Mouse (Mus musculus): ENCODE measurements around the gene Mettl7a1. TPM values are rescaled to one million over a fixed set of nuclear protein-coding genes. Genes with fewer than 3 reads are reported as not detected.
"Not testable (repeated sequence)": the region's sequence is repeated elsewhere in the genome, so short reads cannot be mapped to it uniquely, and the experiment has no call there.

Gene Mettl7a1
- polyA plus RNA-seq (2012; rRNA removed) (19.1 and 22.9 TPM in 2 replicates), polyA plus RNA-seq (2014; fragmentation: Nextera tagmentation; extraction: Ambion mirVana) (4.0 and 4.7 TPM in 2 replicates)

DNA sequence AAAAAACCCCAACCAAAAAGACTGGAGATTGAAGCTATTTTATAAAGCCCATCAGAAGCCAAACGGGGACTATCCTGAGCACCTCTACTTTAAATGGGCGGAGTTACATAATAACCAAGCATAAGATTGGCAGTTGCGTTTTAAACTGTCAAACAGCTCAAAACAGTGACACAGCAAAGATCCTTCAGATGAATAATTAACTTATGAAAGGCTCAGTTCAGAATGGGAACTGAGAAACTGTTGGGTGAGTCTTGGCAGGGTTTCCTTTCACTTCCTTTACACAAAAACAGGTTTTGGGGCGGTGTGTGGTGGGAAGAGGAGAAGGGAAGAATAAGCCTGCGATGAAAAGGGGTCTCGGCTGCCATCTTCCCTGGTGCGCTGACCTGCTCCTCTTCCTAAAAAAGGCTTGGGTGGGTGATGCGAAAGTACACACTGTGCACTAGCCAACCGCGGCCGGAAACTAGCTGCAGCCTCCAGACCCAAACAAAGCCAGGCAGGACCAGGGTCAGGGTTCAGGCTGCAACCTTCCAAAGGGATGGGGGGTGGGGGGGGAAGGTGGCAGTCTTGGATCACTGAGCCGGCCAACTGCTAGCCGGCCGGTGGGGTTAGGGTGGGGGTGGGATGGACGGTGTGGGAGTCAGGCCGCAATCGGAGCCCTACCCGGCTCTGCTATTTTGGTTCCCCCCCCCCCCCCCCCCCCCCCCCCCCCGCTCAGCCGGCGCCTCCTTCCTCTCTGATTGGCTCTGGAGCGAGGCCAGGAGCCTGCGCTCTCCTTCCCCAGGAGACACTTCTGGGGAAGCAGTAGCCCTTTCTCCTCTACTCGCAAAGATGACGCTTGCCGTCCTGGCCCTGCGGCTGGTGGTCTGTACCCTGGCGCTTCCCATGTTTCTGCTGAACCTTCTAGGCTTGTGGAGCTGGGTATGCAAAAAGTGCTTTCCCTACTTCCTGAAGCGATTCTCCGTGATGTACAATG lies at the start of gene Mettl7a1:
Mettl7a1 (plus strand) TSS at position 122 of the 973 bp plus-strand sequence.
- H3K4me1 ChIP-seq (replicated peaks; ENCODE audit: control insufficient read depth in 2 of 2, insufficient read depth in 2 of 2, low read length in 1 of 2), result peaks cover 13 to 26% of the 10 kb centered on the region in 2 experiments

DNA sequence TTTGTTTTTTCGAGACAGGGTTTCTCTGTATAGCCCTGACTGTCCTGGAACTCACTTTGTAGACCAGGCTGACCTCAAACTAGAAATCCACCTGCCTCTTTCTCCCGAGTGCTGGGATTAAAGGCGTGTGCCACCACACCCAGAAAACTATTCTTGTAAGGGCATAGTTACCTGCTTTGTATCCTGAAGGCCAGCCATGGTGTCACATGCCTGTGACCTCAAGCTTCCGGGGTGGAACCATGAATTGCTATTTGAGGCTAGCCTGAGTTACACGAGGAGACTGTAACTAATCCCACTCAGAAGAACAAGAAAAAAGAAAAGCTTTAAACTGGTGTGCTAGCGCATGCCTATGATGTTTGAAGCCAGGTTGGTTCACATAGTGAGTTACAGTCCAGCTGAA lies 47.6 kb upstream of the Mettl7a1 start:
- WGBS (ENCODE audit: insufficient replicate concordance), result 77% methylated on average over 6 of the region's 6 CpGs
- H3K4me2 ChIP-seq (ENCODE audit: low read depth), result no peak overlapping the region
- no peak overlapping the region for H3K4me3 ChIP-seq (ENCODE audit: insufficient read depth in 1 of 2, low read depth in 2 of 2, low read length in 2 of 2)
- no peak overlapping the region for H3K9ac ChIP-seq (replicated peaks)
- ATAC-seq (ENCODE audit: insufficient read depth), result no peak
- H3K4me1 ChIP-seq (replicated peaks; ENCODE audit: control insufficient read depth in 2 of 2, insufficient read depth in 2 of 2, low read length in 1 of 2), result no peaks in the 10 kb centered on the region
- no peaks in the 10 kb centered on the region for H3K27me3 ChIP-seq (ENCODE audit: control insufficient read depth, insufficient read depth, low read length)
- H3K27ac ChIP-seq, result no peak overlapping the region
- no peak for DNase-seq (ENCODE audit: low read depth in 3 of 3, low spot score in 3 of 3)
- no peaks in the 10 kb centered on the region for H3K9me3 ChIP-seq (ENCODE audit: control insufficient read depth, low read length)
- TF ChIP-seq EP300 (IDR thresholded peaks at IDR 0.05; ENCODE audit: low read depth) (no peak), CTCF (IDR thresholded peaks at IDR 0.05; ENCODE audit: low read depth) (no peak)
- peaks cover 81% of the 10 kb centered on the region for H3K36me3 ChIP-seq (replicated peaks; ENCODE audit: control insufficient read depth, insufficient read depth, low read depth)

More for the DNA sequence above, at the start of gene Mettl7a1:
- TF ChIP-seq CTCF (IDR thresholded peaks at IDR 0.05; ENCODE audit: low read depth) (no peak), EP300 (IDR thresholded peaks at IDR 0.05; ENCODE audit: low read depth) (peak; percentile 60; the same call in 1 of the 2 replicates)
- no peaks in the 10 kb centered on the region for H3K27me3 ChIP-seq (ENCODE audit: control insufficient read depth, insufficient read depth, low read length)
- peak within 1 kb of the TSS; percentile 78 for H3K9ac ChIP-seq (replicated peaks)
- peak within 1 kb of the TSS; percentile 77 for H3K27ac ChIP-seq
- peak; percentile 75 for ATAC-seq (ENCODE audit: insufficient read depth)
- peak within 1 kb of the TSS; percentile 64 to 99 for H3K4me3 ChIP-seq (ENCODE audit: insufficient read depth in 1 of 2, low read depth in 2 of 2, low read length in 2 of 2)
- H3K4me2 ChIP-seq (ENCODE audit: low read depth), result peak within 1 kb of the TSS; percentile 87
- no peaks in the 10 kb centered on the region for H3K9me3 ChIP-seq (ENCODE audit: control insufficient read depth, low read length)
- peak; percentile 64 to 80 (median 74) for DNase-seq (ENCODE audit: low read depth in 3 of 3, low spot score in 3 of 3)
- WGBS (ENCODE audit: insufficient replicate concordance), result 1% methylated on average over 21 of the region's 30 CpGs
- H3K36me3 ChIP-seq (replicated peaks; ENCODE audit: control insufficient read depth, insufficient read depth, low read depth), result no peaks in the 10 kb centered on the region

DNA sequence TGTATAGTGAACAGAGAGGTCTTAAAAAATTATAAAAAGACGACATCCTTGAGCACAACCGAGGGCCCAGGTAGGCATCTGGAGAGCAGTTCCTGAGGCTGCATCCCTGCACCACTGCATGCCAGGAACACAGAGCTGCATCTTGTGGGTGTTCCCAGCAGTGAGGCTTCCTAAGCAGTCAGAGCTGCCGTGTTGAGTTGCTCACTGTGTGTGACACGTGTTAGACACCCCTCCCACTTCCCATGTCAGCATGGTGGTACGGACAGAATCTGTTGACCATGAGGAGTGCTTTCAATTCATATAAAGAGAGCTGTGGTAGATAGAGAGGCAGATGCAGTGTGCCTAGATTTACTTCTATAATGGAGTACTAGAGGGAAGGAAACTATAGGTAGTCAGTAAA lies 46.6 kb upstream of the Mettl7a1 start:
- Histone ChIP-seq H3K4me1 (replicated peaks; ENCODE audit: control insufficient read depth in 2 of 2, insufficient read depth in 2 of 2, low read length in 1 of 2) (no peaks in the 10 kb centered on the region), H3K27ac (no peak overlapping the region), H3K9ac (replicated peaks) (no peak overlapping the region), H3K9me3 (ENCODE audit: control insufficient read depth, low read length) (no peaks in the 10 kb centered on the region), H3K27me3 (ENCODE audit: control insufficient read depth, insufficient read depth, low read length) (no peaks in the 10 kb centered on the region), H3K4me2 (ENCODE audit: low read depth) (no peak overlapping the region), H3K36me3 (replicated peaks; ENCODE audit: control insufficient read depth, insufficient read depth, low read depth) (peaks cover 74% of the 10 kb centered on the region), H3K4me3 (ENCODE audit: insufficient read depth in 1 of 2, low read depth in 2 of 2, low read length in 2 of 2) (no peak overlapping the region)
- ATAC-seq (ENCODE audit: insufficient read depth), result no peak
- no peak for DNase-seq (ENCODE audit: low read depth in 3 of 3, low spot score in 3 of 3)
- 74% methylated on average over 5 of the region's 5 CpGs for WGBS (ENCODE audit: insufficient replicate concordance)
- TF ChIP-seq EP300 (IDR thresholded peaks at IDR 0.05; ENCODE audit: low read depth) (no peak), CTCF (IDR thresholded peaks at IDR 0.05; ENCODE audit: low read depth) (no peak)

DNA sequence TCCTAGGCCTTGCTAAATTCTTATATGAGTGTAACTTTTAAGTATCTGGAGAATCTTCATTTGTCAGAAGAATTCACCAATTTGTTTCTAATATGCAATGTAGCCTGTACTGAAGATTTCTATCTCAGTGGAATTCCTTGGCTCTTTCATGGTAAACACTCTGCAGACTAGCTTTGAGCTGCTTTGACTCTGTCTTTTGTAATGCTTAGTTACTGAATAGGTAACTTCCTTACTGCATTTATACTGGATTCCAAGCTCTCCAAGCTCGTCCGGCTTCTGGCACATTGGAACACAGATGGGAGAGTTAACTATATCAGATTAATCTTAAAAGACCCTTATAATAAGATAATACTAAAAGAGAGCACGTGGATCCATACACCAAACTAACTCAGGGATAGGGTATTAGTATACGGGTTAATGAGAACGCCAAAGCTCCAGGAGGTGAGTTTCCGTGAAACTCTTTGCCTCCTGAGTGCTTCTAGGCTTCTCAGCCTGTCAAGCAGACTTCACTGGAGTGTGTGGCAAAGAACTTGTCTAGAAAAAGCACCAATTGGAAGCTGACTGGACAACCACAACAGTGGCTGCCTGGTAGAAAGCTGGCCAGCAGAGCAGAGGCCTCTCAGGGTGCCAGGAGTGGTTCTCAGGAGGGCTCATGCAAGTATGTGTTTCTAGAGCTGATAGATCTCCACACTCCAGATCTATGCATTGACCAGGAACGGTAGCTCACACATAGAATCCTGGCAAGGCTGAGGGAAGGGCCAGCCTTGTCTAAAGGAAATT lies 45.1 kb upstream of the Mettl7a1 start:
- peaks cover 60% of the 10 kb centered on the region for H3K36me3 ChIP-seq (replicated peaks; ENCODE audit: control insufficient read depth, insufficient read depth, low read depth)
- no peak for TF ChIP-seq CTCF (IDR thresholded peaks at IDR 0.05; ENCODE audit: low read depth)
- TF ChIP-seq EP300 (IDR thresholded peaks at IDR 0.05; ENCODE audit: low read depth), result no peak
- ATAC-seq (ENCODE audit: insufficient read depth) (no peak), DNase-seq (ENCODE audit: low read depth in 3 of 3, low spot score in 3 of 3) (no peak)
- H3K4me1 ChIP-seq (replicated peaks; ENCODE audit: control insufficient read depth in 2 of 2, insufficient read depth in 2 of 2, low read length in 1 of 2), result no peaks in the 10 kb centered on the region
- no peaks in the 10 kb centered on the region for H3K9me3 ChIP-seq (ENCODE audit: control insufficient read depth, low read length)
- WGBS (ENCODE audit: insufficient replicate concordance), result 89% methylated on average over 7 of the region's 7 CpGs
- H3K9ac ChIP-seq (replicated peaks), result no peak overlapping the region
- H3K27ac ChIP-seq, result no peak overlapping the region
- H3K27me3 ChIP-seq (ENCODE audit: control insufficient read depth, insufficient read depth, low read length), result no peaks in the 10 kb centered on the region
- H3K4me2 ChIP-seq (ENCODE audit: low read depth), result no peak overlapping the region
- H3K4me3 ChIP-seq (ENCODE audit: insufficient read depth in 1 of 2, low read depth in 2 of 2, low read length in 2 of 2), result no peak overlapping the region

DNA sequence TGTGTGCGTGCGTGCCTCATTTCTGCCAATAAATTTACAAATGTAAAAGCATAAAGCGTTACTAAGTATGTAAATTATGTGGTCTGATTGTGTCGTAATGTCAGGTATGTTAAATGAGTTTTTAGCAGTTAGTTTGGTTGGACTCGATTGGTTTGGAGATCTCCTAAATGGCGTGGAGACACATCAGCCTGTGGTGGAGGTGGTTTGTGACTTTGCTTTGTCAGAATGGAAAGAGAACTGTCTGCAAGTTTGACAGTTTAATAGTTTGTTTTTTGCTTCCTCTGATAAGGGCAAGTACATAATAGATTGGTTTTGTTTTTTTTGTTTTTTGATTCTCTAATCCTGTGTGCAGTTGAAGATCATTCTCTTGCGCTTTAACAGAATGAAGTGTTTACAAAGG lies 43.6 kb upstream of the Mettl7a1 start:
- ATAC-seq (ENCODE audit: insufficient read depth); H3K9ac ChIP-seq (replicated peaks); H3K4me1 ChIP-seq (replicated peaks; ENCODE audit: control insufficient read depth in 2 of 2, insufficient read depth in 2 of 2, low read length in 1 of 2); H3K9me3 ChIP-seq (ENCODE audit: control insufficient read depth, low read length); H3K4me3 ChIP-seq (ENCODE audit: insufficient read depth in 1 of 2, low read depth in 2 of 2, low read length in 2 of 2); DNase-seq (ENCODE audit: low read depth in 3 of 3, low spot score in 3 of 3); H3K27ac ChIP-seq; H3K4me2 ChIP-seq (ENCODE audit: low read depth); H3K27me3 ChIP-seq (ENCODE audit: control insufficient read depth, insufficient read depth, low read length): not testable (repeated sequence)
- H3K36me3 ChIP-seq (replicated peaks; ENCODE audit: control insufficient read depth, insufficient read depth, low read depth), result peaks cover 45% of the 10 kb centered on the region
- WGBS (ENCODE audit: insufficient replicate concordance), result 76% methylated on average over 7 of the region's 7 CpGs
